In the genomic region with DNA sequence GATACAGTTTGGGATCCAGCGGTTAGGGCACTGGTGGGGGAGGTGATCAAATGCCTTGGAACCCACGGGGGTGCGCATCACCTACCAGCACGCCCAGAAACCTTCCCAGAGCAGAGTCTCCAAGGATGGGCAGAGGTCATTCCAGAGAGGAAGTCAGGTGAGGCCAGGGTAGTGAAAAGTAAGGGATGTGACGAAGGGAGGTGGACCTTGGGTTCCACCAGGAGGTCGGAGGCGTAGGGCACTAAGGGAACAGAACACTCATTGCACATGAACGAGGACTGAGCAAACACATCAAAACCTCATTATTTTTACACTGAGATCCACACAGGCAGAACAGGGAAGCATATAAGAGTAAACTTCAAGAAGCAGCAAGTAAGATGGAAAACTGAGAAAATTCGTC, we compare ENCODE assay signal across 25 mouse cellular contexts. TPM values are rescaled to one million over a fixed set of nuclear protein-coding genes. Genes with fewer than 3 reads are reported as not detected.
"Had no signal": no experiment of that assay in that cellular context is flagged by ENCODE, and none has a peak within 500 bp of the region (broad histone marks: within the 10 kb centered on the region; RNA-seq: fewer than 3 reads in every experiment).

No protein-coding gene starts in this region.

- H3K4me2 ChIP-seq: neural tube, embryonic 12.5 days; neural tube, embryonic 13.5 days; neural tube, embryonic 15.5 days; stomach, embryonic 15.5 days had no signal

- H3K27ac ChIP-seq: neural tube, embryonic 12.5 days; neural tube, embryonic 13.5 days; neural tube, embryonic 15.5 days; stomach, embryonic 15.5 days had no signal

- H3K4me3 ChIP-seq: neural tube, embryonic 12.5 days; neural tube, embryonic 13.5 days; neural tube, embryonic 15.5 days; stomach, embryonic 15.5 days had no signal

- H3K36me3 ChIP-seq: neural tube, embryonic 12.5 days; neural tube, embryonic 13.5 days; neural tube, embryonic 15.5 days; stomach, embryonic 15.5 days had no signal

- H3K27me3 ChIP-seq: neural tube, embryonic 12.5 days; neural tube, embryonic 13.5 days; neural tube, embryonic 15.5 days; stomach, embryonic 15.5 days had no signal

- DNase-seq: retina, postnatal 1 day; right cerebral cortex, adult 18-20 months; right cerebral cortex, postnatal 14 days; right cerebral cortex, postnatal 25 days; right cerebral cortex, postnatal 4 days; spleen, adult 18-20 months; thymus, adult 18-20 months; thymus, adult 2 months; thymus, postnatal 14 days; thymus, postnatal 25 days; thymus, postnatal 36 days; thymus, postnatal 4 days had no signal

- H3K9ac ChIP-seq: neural tube, embryonic 12.5 days; neural tube, embryonic 13.5 days; neural tube, embryonic 15.5 days; stomach, embryonic 15.5 days had no signal

- H3K9me3 ChIP-seq: neural tube, embryonic 12.5 days; neural tube, embryonic 13.5 days; neural tube, embryonic 15.5 days; stomach, embryonic 15.5 days had no signal

- H3K4me1 ChIP-seq: neural tube, embryonic 12.5 days; neural tube, embryonic 13.5 days; neural tube, embryonic 15.5 days; stomach, embryonic 15.5 days had no signal

RNA-seq across cellular contexts. Expression of a gene that starts 6.8 kb away (rescaled TPM):
- total RNA-seq: neutrophil, adult 5-6 weeks had no signal
- polyA plus RNA-seq: neural tube, embryonic 12.5 days; neural tube, embryonic 13.5 days; neural tube, embryonic 14.5 days; neural tube, embryonic 15.5 days; small intestine, adult 2 months; spleen, adult 2 months; stomach, embryonic 14.5 days; stomach, embryonic 15.5 days; stomach, embryonic 16.5 days; testis, adult 2 months; thymus, adult 2 months; thymus, postnatal 0 days; urinary bladder, adult 2 months had no signal

RNA-seq across cellular contexts. Expression of a gene that starts 49.7 kb away (rescaled TPM):
- polyA plus RNA-seq: neural tube, embryonic 12.5 days; neural tube, embryonic 13.5 days; neural tube, embryonic 15.5 days; small intestine, adult 2 months; spleen, adult 2 months; stomach, embryonic 14.5 days; stomach, embryonic 15.5 days; stomach, embryonic 16.5 days; thymus, postnatal 0 days had no signal
